Mouse (Mus musculus): ENCODE results near the gene Myo18a.

DNA sequence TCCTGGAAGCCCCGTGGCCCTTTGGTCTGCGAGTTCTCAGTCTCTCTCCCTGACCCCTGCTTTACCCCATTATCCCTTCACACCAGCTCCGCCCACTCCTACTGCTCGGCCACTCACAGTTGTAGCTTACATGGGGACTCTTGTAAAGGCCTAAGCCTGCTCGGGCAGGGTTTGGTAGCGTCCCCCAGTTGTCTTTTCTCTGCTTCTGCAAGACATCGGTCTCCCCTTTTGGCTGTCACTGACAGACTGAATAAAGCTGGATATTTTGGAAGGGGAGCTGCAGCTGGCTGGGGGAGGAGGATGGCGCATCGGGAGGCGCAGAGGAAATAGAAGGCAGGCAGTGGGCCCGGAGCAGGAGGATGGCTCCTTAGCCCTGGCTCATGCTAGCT is 113.7 kb downstream of the Myo18a start:
- TF ChIP-seq CTCF (IDR thresholded peaks at IDR 0.05; ENCODE audit: extremely low read depth, insufficient read depth, low read length) (no peak), POLR2A (IDR thresholded peaks at IDR 0.05; ENCODE audit: extremely low read depth, insufficient read depth, low read length) (no peak)

All from cortical plate, adult 2 months (tissue).